Mouse (Mus musculus): ENCODE data around the gene Ccdc172.

DNA sequence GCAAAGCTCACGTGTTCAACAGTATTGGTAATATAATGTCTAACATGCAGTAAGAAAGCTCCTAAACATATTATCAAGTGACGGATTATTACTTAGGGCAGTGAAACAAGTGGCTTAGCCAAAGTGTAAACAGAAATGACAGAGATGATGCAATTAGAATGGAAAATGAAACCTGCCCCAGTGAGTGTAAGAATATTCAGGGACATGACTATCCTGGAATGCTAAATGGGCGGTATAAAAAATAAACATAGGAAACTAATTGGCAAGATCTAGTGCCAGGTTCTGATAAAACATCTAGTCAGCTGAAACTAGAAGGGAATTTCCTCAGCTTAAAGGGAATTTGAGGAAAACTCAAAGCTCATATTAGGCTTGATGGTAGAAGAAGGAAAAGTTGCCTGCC is 21.3 kb downstream of the Ccdc172 start:
- TF ChIP-seq CTCF (IDR thresholded peaks at IDR 0.05; ENCODE audit: low read depth, low read length) (no peak), POLR2A (IDR thresholded peaks at IDR 0.05; ENCODE audit: extremely low read depth, insufficient read depth, low read length) (no peak)

Data from liver, adult 2 months (tissue).